Mouse (Mus musculus) urinary bladder, adult 2 months (tissue): Measurements from ENCODE around the gene Cchcr1. TPM values are rescaled to one million over a fixed set of nuclear protein-coding genes. Genes with fewer than 3 reads are reported as not detected.
"Not testable (repeated sequence)": the region's sequence is repeated elsewhere in the genome, so short reads cannot be mapped to it uniquely, and the experiment has no call there.

Source experiments
- DNase-seq: peaks from one replicate; pipeline ENCODE4 v3.0.0; 2022; ENCODE audit warnings: low spot score
- polyA plus RNA-seq: library from polyadenylated mRNA; depleted of rRNA; stranded (reverse); fragments of >200 nt; gene quantifications from 2 replicates; pipeline ENCODE4 v1.2.3, GENCODE M21; 2012; rRNA removed

Cchcr1 gene
- 15.3 and 16.2 TPM in 2 replicates for polyA plus RNA-seq

DNA sequence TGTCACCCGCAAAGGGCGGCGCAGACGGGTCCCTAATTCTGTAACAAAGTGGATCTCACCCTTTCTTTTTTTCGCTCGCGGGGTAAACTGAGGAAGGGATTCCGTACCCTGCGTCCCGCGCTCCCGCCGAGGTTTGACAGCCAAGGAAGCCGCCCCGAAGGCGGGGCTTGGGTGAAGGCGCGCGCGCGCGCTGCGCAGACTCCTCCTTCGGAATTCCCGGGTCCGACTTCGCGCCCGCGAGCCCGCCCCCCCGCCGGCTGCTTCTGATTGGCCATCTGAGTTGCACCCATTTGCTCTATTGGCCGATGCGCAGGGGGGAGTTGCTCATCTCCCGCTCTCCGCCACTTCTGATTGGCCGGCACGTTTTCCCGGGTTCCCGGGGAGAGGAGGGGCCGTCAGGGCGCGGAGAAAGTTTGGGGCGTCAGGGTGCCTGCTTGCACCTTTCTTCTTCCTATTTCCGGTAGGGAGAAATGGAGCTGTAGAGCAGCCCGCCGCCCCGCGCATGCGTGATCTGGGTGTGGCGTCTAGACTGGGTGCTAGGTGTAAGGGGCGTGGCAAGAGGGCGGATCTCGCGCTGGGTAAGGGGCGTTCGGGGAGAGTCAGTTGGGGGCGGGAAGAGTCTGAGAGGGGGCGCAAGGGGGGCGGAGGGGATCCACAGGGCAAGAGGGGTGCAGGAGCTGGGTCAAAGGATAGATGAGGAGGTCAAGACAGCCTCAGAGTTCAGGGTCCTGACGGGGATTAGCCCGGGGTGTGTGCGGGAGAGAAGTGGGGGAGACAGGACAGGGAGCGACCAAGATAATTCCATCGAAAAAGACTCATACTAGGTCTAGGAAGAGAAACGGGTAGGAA lies at the start of gene Cchcr1, which contains the start of gene Tcf19:
Cchcr1 (plus strand) TSS at position 449 of the 849 bp plus-strand sequence.
Tcf19 (minus strand) TSS at position 173 of the 849 bp plus-strand sequence.
- DNase-seq: peak; percentile 94

DNA sequence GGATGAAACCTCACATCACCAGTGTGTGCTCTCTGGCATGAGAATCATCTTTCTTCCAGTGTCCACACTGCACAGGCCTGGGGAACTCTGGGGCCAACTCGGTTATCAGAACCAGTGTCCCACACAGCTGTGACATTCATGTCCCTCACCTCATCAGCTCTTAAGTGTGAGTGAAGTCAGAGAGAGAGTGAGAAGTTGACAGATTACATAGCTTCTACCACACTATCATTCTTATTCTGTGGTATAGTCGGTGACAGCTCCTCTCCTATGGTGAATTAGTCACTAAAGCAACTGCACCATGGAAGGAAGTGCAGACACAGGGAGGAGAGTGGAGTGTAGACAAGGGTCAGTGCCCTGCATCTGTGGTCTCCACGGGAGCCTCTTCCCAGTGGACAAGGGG lies 48.0 kb upstream of the Cchcr1 start:
- not testable (repeated sequence) for DNase-seq

DNA sequence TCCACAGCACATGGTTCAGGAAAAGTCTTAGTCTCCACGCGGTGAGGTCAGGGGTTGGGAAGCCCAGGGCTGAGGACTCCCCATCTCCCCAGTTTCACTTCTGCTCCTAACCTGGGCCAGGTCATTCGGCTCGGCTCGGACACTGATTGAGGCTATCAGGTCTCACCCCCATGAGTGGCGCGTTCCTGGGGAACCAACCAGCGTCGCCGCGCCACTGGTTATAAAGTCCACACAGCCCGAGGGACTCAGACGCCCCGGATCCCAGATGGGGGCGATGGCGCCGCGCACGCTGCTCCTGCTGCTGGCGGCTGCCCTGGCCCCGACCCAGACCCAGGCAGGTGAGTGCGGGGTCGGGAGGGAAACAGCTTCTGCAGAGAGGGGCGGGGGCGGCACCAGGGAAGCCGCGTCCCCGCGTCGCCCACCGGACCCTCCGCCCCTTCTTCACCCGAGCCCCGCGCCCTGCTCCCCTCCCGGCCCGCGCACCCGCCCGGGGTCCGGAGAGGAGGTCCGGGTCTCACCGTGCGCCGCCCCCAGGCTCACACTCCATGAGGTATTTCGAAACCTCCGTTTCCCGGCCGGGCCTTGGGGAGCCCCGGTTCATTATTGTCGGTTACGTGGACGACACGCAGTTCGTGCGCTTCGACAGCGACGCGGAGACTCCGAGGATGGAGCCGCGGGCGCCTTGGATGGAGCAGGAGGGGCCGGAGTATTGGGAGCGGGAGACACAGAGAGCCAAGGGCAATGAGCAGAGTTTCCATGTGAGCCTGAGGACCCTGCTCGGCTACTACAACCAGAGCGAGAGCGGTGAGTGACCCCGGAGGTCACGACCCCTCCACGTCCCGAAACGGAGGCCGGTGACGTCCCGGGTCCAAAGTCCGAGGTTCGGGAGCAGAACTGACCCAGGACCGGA lies 46.8 kb upstream of the Cchcr1 start, which contains the start of gene H2-Q10:
H2-Q10 (plus strand) TSS at position 248 of the 910 bp plus-strand sequence.
- DNase-seq: no peak

DNA sequence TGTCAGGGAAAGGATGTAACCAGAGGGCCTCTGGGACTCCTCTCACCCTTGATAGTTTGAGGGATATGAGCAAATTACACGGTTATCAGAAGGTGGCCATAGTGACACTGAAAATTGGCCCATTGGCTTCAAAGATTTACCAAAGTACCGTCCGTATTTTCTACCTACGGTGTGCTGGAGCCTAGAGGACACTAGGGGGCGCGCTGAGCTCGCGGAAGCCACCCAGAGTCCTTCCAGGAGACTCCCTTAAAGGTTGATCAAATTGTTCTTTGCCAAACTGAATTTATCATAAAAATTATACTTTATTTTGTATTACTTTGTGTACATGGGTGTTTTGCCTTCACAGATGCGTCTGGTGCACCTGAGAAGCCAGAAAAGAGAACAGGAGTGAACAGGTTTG lies 32.8 kb upstream of the Cchcr1 start:
- peak; percentile 36 for DNase-seq

DNA sequence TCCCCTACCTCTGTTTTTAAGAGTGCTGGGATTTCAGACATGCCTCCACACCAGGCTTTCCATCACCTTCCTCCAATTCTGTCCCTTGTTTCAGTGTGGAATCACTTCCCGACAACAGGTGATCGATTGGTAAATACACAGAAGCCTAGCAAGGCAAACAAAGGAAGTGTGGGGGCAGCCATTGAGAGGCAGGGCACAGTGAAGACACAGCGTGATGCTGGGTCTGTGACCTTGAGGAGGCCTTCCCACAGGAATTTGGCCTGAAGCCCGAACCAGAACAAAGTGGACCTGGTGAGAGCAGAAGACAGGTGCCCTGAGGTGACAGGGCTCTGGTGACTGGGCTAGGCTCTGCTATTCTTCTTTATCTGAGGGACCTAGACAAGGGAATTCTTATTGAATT lies 31.2 kb upstream of the Cchcr1 start:
- no peak for DNase-seq

DNA sequence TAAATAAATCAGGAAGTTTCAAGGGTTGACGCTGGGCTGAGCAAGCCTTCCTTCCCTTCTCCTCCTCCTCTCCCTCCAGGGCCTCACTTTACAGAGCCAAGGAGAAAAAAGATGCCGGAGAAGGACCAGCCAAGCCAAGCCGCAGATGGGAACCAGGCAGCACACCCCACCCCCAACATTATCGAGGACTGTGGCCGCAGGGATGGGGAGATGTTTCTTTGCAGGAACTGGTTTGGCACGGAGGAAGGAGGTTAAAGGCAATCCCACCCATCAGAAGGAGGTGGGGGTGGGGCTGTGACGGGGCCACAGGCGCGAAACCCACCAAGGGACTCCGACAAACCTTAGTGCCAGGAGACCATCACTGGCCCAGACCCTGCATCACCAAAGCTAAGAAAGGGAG lies 30.2 kb upstream of the Cchcr1 start:
- DNase-seq: no peak

DNA sequence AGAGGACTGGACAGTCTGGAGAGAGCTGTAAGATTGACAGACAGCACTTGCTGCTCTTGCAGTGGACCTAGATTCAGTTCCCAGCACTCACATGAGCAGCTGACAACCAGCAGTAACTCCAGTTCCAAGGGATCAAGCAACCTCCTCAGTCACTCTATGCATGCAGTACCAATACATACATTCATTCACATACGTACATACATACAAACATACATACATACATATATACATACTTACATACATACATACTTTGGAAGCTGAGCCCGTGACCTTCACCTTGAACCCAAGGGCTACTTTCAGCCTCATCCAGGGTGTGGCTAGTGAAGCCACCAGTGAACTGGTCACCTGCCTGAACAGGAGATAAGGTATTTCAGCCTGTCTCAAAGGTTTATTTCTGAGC lies 28.9 kb upstream of the Cchcr1 start:
- no peak for DNase-seq

DNA sequence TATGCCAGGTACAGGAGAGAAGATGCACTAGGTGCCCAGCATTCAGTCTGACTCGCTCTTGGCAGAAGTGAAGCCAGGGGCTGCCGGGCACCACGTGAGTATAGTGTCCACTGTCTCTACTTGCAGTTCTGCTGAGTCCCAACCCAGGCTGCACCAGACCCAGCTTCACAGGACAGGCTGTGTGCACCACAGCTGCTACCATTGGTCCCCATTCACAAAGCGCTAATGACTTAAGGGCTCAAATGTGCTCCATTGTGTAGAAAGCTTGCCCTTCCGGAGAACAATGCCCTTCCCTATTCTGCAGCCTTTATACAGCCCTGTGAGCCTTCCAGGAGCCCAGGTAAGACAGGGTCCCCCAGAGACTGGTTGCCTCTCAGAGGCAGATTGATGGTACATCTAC lies 26.6 kb upstream of the Cchcr1 start:
- no peak for DNase-seq

DNA sequence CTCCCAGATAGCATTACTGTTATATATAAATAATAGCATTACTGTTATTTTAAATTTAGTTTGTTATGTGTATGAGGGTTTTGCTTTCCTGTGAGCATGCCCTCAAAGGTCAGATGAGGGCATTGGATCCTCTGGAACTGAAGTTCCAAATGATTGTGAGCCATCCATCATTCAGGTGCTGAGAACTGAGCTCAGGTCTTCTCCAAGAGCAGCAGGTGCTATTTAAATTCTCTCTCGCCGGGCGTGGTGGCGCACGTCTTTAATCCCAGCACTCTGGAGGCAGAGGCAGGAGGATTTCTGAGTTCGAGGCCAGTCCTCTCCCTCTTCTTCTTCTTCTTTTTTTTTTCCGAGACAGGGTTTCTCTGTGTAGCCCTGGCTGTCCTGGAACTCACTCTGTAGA lies 19.8 kb upstream of the Cchcr1 start:
- no peak for DNase-seq

DNA sequence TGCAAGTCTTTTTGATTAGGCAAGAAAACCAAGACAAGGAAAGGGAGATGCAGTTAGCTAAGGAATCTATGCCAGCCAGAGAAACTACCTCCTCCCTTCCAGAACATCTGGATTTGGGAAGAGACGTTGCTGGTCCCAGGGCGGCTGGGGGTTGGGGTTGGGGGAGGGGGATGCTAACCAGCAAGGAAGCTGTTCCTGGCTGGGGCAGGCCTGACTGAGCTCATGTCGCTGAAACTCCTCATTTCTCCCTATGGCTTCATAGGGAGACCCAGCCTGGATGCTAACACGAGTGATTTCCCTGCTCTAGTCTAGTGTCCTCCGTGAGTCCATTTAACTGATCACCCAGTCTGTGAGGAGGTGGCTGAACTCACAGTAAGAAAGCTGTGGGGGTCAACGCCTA lies 14.7 kb upstream of the Cchcr1 start:
- no peak for DNase-seq

DNA sequence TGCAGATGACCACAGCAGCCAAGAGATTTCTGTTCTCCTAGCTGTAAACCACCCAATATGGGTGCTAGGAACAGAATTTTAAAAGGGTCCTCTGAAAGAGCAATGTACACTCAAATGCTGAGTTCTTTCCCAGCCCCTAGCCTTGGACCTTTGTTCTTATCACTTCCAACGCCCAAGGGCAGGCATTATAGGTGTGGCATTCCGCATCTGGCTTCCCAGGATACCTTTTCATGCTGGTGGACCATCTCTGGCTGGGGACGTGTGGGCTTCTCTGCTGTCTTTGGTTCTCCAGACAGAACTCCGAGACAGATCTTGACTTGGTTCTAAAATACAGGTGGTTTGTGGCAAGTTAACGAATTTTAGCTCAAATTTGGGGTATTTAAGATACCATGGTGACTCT lies 14.1 kb upstream of the Cchcr1 start:
- DNase-seq: no peak

DNA sequence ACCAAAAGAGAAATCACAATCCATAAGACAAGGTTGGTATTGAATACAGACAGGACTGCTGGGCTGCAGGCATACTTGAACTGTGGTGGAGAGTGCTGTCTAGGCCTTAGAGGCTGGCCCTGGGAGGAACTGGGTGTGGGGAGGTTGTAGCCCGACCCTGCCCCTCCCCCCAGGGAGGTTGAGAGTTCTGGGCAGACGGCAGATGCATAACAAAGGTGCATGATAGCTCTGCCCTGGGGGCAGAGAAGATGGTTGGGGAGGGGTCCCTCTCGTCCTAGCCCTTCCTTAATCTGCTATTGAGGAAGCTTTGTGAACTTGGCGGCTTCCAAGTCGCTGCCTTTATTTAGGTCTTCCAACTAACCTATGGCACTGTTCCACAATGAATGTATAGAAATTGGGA lies 13.1 kb upstream of the Cchcr1 start:
- no peak for DNase-seq

DNA sequence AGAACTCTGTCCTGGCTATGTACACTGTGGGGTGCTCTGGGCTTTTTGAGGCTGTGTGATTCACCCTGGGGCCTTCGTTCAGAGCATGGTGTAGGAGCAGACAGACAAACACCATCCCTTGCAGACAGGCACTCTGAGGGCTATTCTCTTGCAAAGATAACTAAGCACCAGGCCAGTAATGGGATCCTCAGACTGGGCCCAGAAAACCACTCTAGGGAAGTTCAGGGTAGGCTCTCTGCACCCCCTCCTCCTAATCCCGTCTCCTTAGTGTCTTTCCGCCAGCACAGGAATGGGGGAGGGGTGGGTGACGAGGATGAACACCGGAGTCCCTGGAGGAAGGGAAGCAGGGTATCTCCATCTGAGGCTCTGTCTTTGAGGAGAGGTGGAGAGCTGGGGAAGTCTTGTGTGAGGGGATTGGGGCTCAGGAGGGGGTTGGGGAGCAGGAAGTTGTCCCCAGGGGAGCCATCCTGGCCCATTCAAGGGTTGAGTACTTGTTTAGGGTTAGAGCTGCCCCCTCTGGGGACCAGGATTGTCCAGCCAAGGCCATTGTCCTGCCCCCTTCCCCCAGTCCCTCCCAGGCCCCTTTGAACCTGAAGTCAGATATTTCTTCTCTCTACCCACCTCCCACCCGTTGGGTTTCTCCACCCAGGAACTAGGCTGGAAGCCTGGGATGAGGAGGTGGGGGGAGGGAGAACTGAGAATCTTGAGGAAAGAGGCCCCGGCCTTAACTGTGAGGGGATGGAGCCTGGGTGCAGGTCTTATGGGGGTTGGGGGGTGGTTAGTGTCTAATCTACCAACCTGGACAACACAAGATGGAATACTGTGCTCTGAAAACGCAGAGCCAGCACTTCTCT lies 12.0 kb upstream of the Cchcr1 start:
- DNase-seq: no peak

DNA sequence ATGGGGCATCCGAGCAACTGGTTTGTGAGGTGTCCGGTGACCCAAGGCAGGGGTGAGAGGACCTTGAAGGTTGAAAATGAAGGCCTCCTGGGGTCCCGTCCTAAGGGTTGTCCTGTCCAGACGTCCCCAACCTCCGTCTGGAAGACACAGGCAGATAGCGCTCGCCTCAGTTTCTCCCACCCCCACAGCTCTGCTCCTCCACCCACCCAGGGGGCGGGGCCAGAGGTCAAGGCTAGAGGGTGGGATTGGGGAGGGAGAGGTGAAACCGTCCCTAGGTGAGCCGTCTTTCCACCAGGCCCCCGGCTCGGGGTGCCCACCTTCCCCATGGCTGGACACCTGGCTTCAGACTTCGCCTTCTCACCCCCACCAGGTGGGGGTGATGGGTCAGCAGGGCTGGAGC lies 11.1 kb upstream of the Cchcr1 start, which contains the start of gene Pou5f1:
Pou5f1 (plus strand) TSS at position 243 of the 400 bp plus-strand sequence.
- no peak for DNase-seq

DNA sequence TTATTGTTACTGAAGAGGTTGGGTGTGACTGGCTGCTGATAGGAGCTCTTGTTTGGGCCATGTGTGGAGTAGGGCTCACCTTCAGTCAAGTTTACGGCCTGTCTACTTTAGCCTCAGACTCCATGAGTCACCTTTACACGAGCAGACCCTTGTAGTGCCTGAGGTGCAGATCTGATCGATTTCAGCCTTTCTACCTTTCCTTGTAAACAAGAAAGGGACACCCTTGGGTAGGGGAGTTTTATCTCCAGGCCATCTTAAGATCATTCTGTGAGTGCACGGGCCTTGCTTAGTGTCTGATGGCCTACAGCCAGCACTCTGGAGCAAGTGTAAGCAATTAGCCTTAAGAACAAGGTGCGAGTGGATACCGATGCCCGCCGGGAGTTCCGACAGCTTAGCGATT lies 10.0 kb upstream of the Cchcr1 start:
- no peak for DNase-seq

DNA sequence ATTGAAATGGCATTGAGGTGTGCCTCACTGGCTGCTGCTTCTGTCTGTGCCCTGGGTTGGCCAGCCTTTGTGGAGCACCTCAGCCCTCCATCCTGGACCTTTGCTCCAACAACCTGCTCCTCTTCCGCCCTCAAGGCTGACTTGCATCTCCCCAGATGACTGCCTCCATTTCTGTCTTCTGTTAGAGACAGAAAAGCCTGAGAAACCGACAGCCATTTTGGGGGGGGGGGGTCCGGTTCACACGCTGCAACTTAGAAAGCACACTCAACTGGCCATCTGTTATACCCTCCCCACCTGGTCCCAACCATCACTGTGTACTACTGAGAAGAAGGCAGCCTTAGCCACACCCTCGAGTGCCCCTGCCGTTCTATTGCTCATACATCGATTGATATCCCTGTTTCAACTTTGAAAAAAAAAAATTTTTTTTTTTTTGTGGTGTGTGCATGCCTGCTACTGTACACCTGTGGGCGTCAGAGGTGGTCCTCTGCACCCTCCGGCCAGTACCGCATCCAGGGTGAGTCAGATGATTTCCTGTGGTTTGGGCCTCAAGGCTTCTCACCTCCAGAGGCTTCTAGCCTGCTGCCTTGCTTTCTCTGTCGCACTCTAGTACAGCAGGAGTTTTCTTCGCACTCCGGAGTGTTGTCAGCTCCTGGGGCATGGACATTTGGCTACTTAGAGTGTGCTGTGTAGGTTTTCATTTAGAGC lies 9.2 kb upstream of the Cchcr1 start:
- DNase-seq: no peak

DNA sequence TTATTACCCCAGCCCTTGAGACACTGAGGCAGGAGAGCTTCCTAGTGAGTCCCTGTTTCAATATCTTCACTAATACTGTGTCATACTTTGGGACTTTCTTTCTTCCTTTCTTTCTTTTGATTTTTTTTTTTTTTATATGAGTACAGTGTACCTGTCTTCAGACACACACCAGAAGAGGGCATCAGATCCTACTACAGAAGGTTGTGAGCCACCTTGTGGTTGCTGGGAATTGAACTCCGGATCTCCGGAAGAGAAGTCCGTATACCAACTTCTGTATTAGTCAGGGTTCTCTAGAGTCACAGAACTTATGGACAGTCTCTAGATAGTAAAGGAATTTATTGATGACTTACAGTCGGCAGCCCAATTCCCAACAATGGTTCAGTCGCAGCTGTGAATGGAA lies 8.6 kb upstream of the Cchcr1 start:
- not testable (repeated sequence) for DNase-seq

DNA sequence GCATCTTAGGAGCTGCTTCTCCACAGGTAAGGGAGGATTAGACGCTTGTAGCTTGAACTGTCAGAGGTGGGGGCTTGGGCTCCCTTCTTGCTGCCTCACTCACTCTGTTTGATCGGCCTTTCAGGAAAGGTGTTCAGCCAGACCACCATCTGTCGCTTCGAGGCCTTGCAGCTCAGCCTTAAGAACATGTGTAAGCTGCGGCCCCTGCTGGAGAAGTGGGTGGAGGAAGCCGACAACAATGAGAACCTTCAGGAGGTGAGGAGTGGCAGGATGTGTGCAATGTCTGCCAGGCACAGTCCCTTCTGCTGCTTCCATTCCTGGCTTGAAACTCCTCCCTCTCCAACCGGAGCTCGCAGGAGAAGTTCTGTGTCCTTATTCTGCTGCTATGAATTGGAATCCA lies 7.6 kb upstream of the Cchcr1 start:
- DNase-seq: no peak

DNA sequence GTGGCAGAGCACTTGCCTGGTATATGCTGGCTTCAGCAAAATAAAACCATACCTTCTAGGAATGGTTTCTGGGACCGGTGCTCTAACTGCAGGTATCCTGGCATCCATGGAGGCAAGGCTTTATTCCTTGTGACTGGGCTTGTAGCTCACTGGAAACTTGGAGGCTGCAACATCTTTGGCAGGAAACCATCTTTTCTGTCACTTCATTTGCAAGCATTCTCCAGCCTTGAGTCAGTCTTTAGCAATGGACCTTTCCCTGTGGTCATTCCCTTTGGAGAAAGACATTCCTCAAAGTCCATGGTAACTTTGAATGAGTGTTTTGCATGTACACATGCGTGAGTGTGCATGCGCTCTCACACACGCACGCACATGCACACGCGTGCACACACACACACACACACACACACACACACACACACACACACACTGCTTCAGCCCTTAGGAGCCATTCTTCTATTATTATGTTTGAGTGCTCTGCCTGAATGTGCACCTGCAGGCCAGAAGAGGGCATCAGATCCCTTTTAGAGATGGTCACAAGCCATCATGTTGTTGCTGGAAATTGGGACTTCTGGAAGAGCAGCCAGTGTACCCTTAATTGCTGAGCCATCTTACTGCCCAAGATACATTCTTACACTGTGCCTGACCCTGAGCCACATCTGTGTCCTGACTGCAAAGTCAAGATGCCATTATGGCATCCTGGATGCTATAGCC lies 3.8 kb upstream of the Cchcr1 start:
- DNase-seq: no peak

DNA sequence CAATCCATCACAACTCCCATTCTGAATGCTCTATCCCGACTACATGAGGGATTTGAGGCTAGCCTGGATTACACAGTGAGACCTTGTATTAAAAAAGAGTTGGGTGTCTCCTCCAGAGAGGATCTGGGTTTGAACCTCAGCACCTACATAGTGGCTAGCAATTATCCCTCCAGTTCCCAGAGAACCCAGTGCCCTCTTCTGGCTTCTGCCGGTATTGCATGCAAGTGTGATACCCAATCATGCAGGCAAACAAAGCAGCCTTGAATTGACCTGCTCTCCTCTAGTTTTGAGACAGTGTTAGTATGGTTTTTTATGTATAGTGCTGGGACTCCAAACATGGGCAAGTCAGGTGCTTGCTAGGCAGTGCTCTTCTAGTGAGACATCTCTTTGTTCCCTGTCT lies 3.0 kb upstream of the Cchcr1 start:
- DNase-seq: no peak
